Mouse (Mus musculus) spleen, embryonic (tissue): ENCODE data around the gene Med18.
"Not testable (repeated sequence)": the region's sequence is repeated elsewhere in the genome, so short reads cannot be mapped to it uniquely, and the experiment has no call there.

ENCODE experiments used
- CTCF ChIA-PET: fragments of 350-600 bp; sonication (Branson Sonifier 250); formaldehyde crosslinking; loops from one replicate; lab custom pipeline; 2022; lab: Charles Lee

Gene Med18

DNA sequence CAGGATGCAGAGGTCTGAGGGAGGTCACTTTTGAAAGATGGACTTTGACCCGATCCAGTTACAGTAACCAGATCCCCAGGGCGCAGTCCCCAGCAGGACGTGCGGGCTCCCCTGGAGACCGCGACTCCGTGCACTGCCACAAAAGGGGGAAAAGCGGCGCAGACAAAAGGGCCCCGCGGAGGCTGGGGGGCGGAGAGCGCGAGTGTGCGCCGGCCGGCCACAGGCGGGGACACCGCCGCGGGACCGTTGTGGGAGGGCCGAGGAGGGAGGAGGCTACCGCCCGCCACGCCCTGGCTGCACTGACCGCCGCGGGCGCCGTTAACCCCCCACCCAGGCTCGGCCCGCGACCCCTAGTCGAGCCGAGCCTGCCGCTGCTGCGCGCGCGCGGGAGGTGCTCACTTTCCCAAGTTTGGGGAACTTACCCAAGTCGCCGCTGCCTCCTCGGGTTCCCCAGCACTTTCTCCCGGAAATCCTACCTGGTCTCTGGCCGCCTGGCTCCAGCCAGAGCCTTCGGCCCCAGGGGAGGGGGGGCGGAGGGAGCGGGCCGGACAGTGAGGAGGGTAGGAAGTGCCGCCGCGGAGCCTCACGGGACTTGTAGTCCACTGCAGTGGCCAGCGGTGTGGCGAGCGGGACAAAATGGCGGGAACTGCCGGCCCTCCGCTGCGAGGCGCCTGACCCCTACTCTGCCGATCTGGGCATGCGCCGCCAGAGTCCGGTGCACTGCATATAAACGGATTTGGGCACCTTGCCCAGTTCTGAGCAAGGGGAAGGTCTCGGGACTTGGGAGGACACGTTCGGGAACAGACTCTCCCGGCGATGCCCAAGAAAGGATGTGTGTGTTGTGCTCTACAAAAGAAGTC lies 41.6 kb downstream of the Med18 start, which contains the start of gene Phactr4:
TSS of gene Phactr4 (minus strand) at position 567 of the 860 bp plus-strand sequence.
- CTCF ChIA-PET = interaction anchor here (0.8 to 1.0 kb wide), 2 partner anchors 7 to 13 kb away, joined by 3 read pairs; no protein-coding TSS in a partner anchor

DNA sequence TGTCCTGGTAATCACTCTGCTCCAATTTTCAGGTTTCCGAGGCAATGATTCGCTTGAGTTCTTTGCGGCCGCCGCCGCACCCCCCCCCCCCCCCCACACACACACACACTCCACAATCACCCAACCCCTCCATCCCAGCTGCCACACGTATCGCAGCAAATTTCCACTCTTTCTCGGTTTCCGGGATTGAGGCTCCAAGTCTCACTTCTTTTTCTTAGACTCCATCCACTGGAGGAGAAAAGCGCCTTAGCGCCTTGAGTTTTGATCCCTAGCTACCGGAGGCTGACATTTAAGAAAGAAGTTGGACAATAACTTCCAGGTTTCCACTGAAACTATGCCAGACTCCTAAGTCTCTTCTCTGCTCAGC lies 42.2 kb downstream of the Med18 start:
- CTCF ChIA-PET = interaction anchor here (0.8 to 1.0 kb wide), 2 partner anchors 8 to 13 kb away, joined by 3 read pairs; no protein-coding TSS in a partner anchor

DNA sequence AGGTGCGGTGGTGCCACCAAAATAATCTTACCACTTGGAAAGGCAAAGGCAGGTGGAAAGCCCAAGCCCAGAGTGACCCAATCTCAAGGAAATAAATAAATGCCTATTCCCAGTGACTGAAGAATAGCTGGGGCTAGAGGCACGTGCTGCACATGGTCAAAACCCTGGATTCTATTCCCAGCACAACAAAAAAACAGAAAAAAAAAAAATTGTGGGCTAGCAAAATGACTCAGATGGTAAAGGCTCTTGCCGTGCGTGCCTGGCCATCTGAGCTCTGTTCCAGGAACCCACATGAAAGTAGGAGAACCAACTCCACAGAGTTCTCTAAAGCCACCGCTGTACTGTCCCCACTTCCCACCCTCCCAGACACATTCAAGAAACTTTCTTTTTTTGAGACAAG lies 43.2 kb downstream of the Med18 start:
- CTCF ChIA-PET = no interaction called here

DNA sequence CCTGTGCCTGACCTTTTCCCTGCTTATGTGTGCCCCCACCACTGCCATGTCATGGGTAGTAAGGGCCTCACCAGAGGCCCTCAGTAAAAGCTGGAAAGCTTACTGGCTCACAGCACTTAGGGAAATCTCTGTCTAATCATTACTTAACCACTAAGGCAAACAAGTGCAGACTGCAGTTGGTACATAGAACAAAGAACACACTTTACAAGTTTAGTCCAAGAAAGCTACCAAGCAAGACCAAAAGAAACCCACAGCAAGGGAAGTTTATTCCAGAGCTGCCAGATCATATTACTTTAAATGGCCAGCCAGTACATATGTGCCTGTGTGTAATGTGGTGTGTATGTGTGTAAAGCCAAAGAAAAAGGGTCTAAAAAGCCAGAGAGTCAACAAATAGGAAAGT lies 47.8 kb downstream of the Med18 start:
- CTCF ChIA-PET = interaction anchor here (0.9 kb wide), 1 partner anchor 9 kb away, joined by 3 read pairs; no protein-coding TSS in a partner anchor

DNA sequence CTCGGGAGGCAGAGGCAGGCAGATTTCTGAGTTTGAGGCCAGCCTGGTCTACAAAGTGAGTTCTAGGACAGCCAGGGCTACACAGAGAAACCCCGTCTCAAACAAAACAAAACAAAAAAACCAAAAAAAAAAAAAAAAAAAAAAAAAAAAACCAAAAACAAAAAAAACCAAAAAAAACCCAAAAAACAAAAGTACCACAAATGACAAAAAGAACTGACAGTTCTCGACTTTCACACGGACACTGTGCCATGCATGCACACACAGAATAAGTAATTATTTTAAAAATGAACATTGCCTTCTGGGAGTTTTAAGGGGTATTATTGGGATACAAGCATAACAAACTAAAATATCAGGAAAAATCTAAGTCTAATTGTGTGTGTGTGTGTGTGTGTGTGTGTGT lies 50.5 kb downstream of the Med18 start:
- CTCF ChIA-PET = not testable (repeated sequence)

DNA sequence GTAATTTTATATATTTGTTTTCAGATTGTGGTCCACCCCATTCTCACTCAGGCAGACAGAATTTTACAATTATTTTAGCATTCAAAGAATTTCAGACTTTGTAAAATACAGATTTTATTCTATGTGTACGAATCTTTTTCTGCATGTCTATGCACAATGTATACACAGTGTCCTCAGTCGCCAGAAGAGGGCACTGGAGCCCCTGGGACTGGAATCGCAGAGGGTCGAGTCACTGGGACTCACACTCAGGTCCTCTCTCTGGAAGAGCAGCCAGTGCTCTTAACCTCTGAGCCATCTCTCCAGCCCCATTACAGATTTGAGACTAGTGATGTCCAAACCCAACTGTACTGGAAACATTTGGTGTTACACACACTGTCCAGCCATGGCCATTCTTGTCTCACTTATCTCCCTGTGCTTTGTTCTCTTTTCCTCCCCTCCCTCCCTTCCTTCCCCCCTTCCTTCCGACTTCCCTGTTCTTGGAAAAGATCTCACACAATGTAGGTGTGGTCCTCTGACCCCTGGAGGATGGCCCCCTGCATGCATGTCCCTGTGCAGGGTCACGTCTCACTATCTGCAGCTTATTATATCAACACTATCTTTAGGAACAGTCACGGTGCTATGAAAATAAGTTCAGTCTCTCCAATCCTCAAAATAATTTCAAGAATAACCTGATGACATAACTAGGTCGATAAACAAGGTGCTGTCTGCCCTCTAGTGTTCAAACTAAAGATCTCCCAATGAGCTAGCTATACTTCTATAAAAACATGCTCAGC lies 52.2 kb downstream of the Med18 start:
- CTCF ChIA-PET = no interaction called here

DNA sequence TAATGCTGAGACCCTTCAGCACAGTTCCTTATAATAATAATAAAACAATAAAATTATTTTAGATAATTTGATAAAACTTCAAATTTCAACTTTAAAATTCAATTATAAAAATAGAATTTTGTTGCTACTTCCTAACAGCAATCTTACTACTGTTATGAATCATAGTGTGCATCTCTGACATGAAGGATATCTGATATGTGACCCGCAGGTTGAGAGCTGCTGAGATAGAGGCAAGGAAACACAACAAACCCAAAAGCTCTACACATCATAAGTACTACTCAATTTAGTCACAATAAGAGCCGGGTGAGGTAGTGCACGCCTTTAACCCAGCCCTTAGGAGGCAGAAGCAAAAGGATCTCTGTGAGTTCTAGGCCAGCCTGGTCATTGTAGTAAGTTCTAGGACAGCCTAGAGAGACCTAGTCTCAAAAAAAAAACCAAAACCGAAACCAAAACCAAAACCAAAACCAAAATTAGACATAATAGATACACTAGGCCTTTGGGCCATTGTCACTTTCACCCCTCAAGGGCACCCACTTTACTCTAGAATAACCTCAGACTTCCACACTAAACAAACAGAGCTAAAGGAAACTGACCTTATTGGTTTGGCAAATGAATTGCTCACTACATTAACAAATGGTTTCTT lies 54.0 kb downstream of the Med18 start:
- CTCF ChIA-PET = interaction anchor here (0.7 kb wide), 1 partner anchor 837 kb away, joined by 5 read pairs; no protein-coding TSS in a partner anchor
